Mouse (Mus musculus) stomach, embryonic 15.5 days (tissue): ENCODE results near the gene Rtp1. TPM values are rescaled to one million over a fixed set of nuclear protein-coding genes. Genes with fewer than 3 reads are reported as not detected.

Experiments
- polyA plus RNA-seq: library from polyadenylated mRNA; unstranded; fragments of >200 nt; fragmentation: Nextera tagmentation; extraction: Ambion mirVana; gene quantifications from 2 replicates; pipeline ENCODE4 v1.2.1, GENCODE M21; 2015

The Rtp1 gene
- polyA plus RNA-seq, 1 experiment from 2014 or later: not detected

Other genes starting within 250 kb of the Rtp1 start
- 16.3 and 18.0 TPM in 2 replicates for gene St6gal1, start 204.4 kb upstream of the Rtp1 start, polyA plus RNA-seq
- 6.4 and 7.7 TPM in 2 replicates for gene Rtp4, start 91.2 kb downstream of the Rtp1 start, polyA plus RNA-seq
- 1.5 and 3.0 TPM in 2 replicates for gene Masp1, start 91.7 kb downstream of the Rtp1 start, polyA plus RNA-seq